Mouse (Mus musculus) kidney, embryonic 16.5 days (tissue): ENCODE results near the gene Kat6b. TPM values are rescaled to one million over a fixed set of nuclear protein-coding genes. Genes with fewer than 3 reads are reported as not detected.
A peak's percentile ranks its signal among the peaks of the same experiment; 100 is the strongest.

Source experiments
- ATAC-seq: fragments of 200-750 bp; cut with Nextera tagmentation; 2 replicates; pipeline ENCODE4 v1.8.0; 2017; ENCODE audit warnings: moderate TSS enrichment; ENCODE audit not compliant: low FRiP score, low TSS enrichment
- H3K27ac ChIP-seq: fragments of 300-500 bp; sonication (generic); 2 replicates; pipeline ENCODE4 v1.5.1; 2014; ENCODE audit warnings: low read length
- H3K27me3 ChIP-seq: fragments of 300-500 bp; sonication (generic); 2 replicates; pipeline ENCODE4 v1.6.1; 2014; ENCODE audit warnings: low read length, control low read depth, mixed read lengths; ENCODE audit not compliant: insufficient read depth
- H3K36me3 ChIP-seq: fragments of 300-500 bp; sonication (generic); 2 replicates; pipeline ENCODE4 v1.6.1; 2014; ENCODE audit warnings: low read length, control low read depth, mixed read lengths; ENCODE audit not compliant: insufficient read depth
- H3K4me1 ChIP-seq: fragments of 300-500 bp; sonication (generic); 2 replicates; pipeline ENCODE4 v1.6.1; 2014; ENCODE audit warnings: low read length, control low read depth, mixed read lengths; ENCODE audit not compliant: insufficient read depth
- H3K4me2 ChIP-seq: fragments of 300-500 bp; sonication (generic); replicated peaks from 2 replicates; pipeline ENCODE4 v1.6.1; 2014; ENCODE audit warnings: low read depth, low read length
- H3K4me3 ChIP-seq: fragments of 300-500 bp; sonication (generic); 2 replicates; pipeline ENCODE4 v1.5.1; 2014; ENCODE audit warnings: mild to moderate bottlenecking, low read length
- H3K9ac ChIP-seq: fragments of 300-500 bp; sonication (generic); replicated peaks from 2 replicates; pipeline ENCODE4 v1.6.1; 2014; ENCODE audit warnings: low read length
- H3K9me3 ChIP-seq: fragments of 300-500 bp; sonication (generic); 2 replicates; pipeline ENCODE4 v1.6.1; 2016; ENCODE audit warnings: low read length, control low read depth
- WGBS: fragments of 180-500 bp; shearing (Covaris S2); extraction: QIAGEN DNeasy Blood & Tissue Kit; methylation state at CpG from one replicate; pipeline ENCODE4 v1.1.7; 2014; 5-methylcytosine and 5-hydroxymethylcytosine counted together
- polyA plus RNA-seq: library from polyadenylated mRNA; unstranded; fragments of >200 nt; fragmentation: Nextera tagmentation; extraction: Ambion mirVana; gene quantifications from 2 replicates; pipeline ENCODE4 v1.2.1, GENCODE M21; 2015

Gene Kat6b
- polyA plus RNA-seq: 12.0 and 15.7 TPM in 2 replicates

DNA sequence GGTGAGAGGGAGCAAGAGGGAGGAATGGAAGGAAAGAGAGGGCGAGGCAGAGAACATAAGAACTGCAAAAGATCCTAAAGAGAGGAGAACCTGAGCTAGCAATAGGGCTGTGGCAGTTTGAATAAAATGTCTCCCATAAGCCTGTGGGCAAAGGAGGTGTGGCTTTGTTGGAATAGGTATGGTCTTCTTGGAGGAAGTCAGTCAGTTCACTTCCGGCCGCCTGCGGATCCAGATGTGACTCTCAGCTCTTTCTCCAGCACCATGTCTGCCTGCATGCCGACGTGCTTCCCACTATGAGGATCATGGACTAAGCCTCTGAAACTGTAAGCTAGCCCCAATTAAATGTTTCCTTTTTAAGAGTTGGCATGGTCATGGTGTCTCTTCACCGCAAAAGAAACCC lies at the start of gene Kat6b:
Gene Kat6b, plus strand, starts transcription at position 204 of the 400 bp plus-strand sequence.
- Histone ChIP-seq H3K4me2 (no peak within 1 kb of the TSS), H3K9ac (no peak within 1 kb of the TSS), H3K36me3 (no peaks in the 10 kb centered on the region), H3K4me3 (no peak within 1 kb of the TSS), H3K27me3 (no peaks in the 10 kb centered on the region), H3K4me1 (no peaks in the 10 kb centered on the region), H3K9me3 (no peaks in the 10 kb centered on the region), H3K27ac (no peak within 1 kb of the TSS)
- no peak for ATAC-seq
- WGBS: 90% methylated on average over 7 of the region's 7 CpGs

- Histone ChIP-seq H3K4me1 (0 out of 2 replicates have a peak, but pooled peaks cover 4% of the 10 kb centered on the region), H3K27ac (no peak overlapping the region), H3K4me3 (no peak overlapping the region), H3K27me3 (no peaks in the 10 kb centered on the region), H3K4me2 (no peak overlapping the region), H3K9ac (no peak overlapping the region), H3K9me3 (no peaks in the 10 kb centered on the region), H3K36me3 (no peaks in the 10 kb centered on the region)
- 69% methylated on average over 4 of the region's 4 CpGs for WGBS
- no peak for ATAC-seq
Measured at GRCm38 (mm10) chr14:21433415-21433814, 47.8 kb upstream of the Kat6b start.

GRCm38 (mm10) chr14:21433995-21434394 lies 47.2 kb upstream of the Kat6b start:
- H3K9me3 ChIP-seq: no peaks in the 10 kb centered on the region
- H3K27ac ChIP-seq: no peak overlapping the region
- no peak overlapping the region for H3K9ac ChIP-seq
- H3K4me3 ChIP-seq: no peak overlapping the region
- no peaks in the 10 kb centered on the region for H3K27me3 ChIP-seq
- no peaks in the 10 kb centered on the region for H3K36me3 ChIP-seq
- H3K4me2 ChIP-seq: no peak overlapping the region
- no peak for ATAC-seq
- WGBS: 82% methylated on average over 5 of the region's 5 CpGs
- 0 out of 2 replicates have a peak, but pooled peaks cover 4% of the 10 kb centered on the region for H3K4me1 ChIP-seq

DNA sequence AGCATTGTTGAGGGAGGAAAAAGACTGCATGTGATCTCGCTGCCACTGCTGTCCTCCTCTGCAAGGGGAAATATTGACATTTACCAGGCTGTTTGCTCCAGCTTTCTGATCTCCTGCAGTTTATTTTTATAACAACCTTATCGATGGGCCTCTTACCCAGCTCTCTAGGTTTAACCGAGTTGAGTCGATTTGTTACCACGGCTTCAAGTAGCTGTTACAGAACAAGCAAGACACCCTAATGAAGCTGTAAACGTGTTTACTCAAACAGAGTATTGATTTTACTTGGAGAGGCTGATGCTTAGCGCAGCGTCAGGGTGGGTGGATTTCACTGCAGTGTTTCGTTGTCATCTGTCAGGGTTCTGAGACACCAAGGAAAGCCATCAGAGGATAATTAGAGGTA lies 46.5 kb upstream of the Kat6b start:
- WGBS: 38% methylated on average over 9 of the region's 9 CpGs
- Histone ChIP-seq H3K4me1 (peaks cover 8% of the 10 kb centered on the region; the same call in 1 of the 2 replicates), H3K36me3 (no peaks in the 10 kb centered on the region), H3K27ac (no peak overlapping the region), H3K27me3 (no peaks in the 10 kb centered on the region), H3K9me3 (no peaks in the 10 kb centered on the region), H3K9ac (no peak overlapping the region), H3K4me3 (no peak overlapping the region), H3K4me2 (no peak overlapping the region)
- ATAC-seq: no peak

DNA sequence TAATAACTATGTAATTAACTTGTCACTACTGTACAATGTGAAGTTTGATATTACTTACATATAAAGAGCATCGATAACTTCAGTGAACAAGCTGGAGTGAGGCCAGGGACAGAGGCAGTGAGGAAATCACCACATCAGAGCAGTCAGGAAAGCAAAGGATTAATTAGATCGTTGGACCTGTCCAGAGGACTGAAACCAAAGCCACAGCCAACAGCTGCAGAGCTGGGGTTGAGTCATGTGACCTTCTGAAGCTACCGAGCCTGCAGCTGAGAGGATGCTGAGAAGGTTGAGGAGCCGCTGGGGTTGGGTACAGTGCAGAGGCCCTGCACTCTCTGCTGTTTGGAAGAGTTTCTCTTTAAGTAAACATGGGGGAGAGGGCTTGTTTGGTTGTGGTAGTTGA lies 41.4 kb upstream of the Kat6b start:
- Histone ChIP-seq H3K36me3 (no peaks in the 10 kb centered on the region), H3K4me1 (peaks cover 15% of the 10 kb centered on the region), H3K4me3 (no peak overlapping the region), H3K9me3 (no peaks in the 10 kb centered on the region), H3K27ac (no peak overlapping the region), H3K27me3 (no peaks in the 10 kb centered on the region), H3K9ac (no peak overlapping the region), H3K4me2 (no peak overlapping the region)
- WGBS: 15% methylated on average over 4 of the region's 4 CpGs
- ATAC-seq: peak; percentile 76; the same call in 1 of the 2 replicates

DNA sequence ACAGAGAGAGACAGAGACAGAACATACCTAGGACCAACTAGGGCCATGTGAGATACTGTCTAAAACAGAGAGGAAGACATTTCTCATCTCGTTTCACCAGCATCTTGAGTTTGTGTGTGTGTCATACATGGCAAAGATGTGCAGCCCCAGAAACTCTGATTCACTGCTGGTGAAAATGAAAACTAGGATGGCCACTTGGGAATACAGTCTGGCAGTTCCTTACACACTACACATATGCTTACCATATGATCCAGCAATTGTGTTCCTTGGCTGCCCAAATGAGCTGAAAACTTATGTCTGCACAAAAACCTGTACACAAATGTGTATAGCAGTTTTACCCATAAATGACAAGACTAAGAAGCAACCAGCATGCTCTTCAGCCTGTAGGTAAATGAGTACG lies 40.7 kb upstream of the Kat6b start:
- WGBS: 91% methylated on average over 2 of the region's 2 CpGs
- ATAC-seq: no peak
- no peaks in the 10 kb centered on the region for H3K36me3 ChIP-seq
- no peaks in the 10 kb centered on the region for H3K27me3 ChIP-seq
- no peak overlapping the region for H3K27ac ChIP-seq
- no peak overlapping the region for H3K9ac ChIP-seq
- no peak overlapping the region for H3K4me3 ChIP-seq
- H3K4me1 ChIP-seq: peaks cover 14% of the 10 kb centered on the region
- H3K9me3 ChIP-seq: no peaks in the 10 kb centered on the region
- H3K4me2 ChIP-seq: no peak overlapping the region

DNA sequence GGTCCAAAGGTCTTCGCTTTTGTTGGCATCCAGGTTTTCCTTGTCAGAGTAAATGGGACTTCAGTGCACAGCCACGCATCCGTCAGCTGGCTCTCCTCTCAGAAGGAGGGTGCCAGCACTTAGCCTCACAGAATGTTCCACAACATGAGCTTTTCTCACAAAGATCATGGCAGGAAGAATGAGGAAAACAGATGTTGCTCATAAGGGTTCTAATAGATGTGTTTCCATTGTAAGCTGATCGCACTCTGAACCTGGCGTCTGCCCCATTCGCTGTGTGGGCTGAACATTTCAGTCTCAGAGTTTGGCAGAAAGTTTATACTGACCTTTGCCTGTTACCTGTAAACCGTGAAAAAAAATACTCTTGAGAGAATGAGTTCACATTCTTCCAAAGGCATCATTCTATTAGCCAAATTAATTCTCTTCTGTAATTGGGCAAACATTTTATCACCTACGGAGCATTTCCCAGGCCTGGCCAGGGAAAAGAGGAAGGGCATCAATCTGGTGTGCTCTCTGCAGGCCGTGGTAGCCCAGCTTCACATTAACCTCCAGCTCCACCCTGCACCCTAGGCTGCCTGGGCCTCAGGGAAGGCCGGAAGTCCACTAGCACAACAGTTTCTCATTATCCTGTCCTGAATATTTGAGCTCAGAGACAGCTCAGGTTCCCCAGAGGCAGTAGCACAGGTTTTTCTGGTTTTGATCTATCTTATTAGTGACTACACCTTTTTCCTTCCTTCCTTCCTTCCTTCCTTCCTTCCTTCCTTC lies 39.3 kb upstream of the Kat6b start:
- no peak overlapping the region for H3K9ac ChIP-seq
- no peak overlapping the region for H3K4me3 ChIP-seq
- H3K9me3 ChIP-seq: no peaks in the 10 kb centered on the region
- no peak overlapping the region for H3K4me2 ChIP-seq
- 42% methylated on average over 10 of the region's 10 CpGs for WGBS
- H3K4me1 ChIP-seq: peaks cover 14% of the 10 kb centered on the region
- H3K27ac ChIP-seq: peak overlapping the region; percentile 43
- no peaks in the 10 kb centered on the region for H3K36me3 ChIP-seq
- ATAC-seq: peak; percentile 75
- H3K27me3 ChIP-seq: no peaks in the 10 kb centered on the region

- H3K9me3 ChIP-seq: no peaks in the 10 kb centered on the region
- ATAC-seq: no peak
- H3K27me3 ChIP-seq: no peaks in the 10 kb centered on the region
- no peak overlapping the region for H3K27ac ChIP-seq
- no peak overlapping the region for H3K4me2 ChIP-seq
- no peaks in the 10 kb centered on the region for H3K36me3 ChIP-seq
- H3K4me1 ChIP-seq: no peaks in the 10 kb centered on the region
- no peak overlapping the region for H3K4me3 ChIP-seq
- WGBS: 68% methylated on average over 4 of the region's 4 CpGs
- no peak overlapping the region for H3K9ac ChIP-seq
Measured at GRCm38 (mm10) chr14:21452581-21452980, 28.7 kb upstream of the Kat6b start.

- 87% methylated on average over 2 of the region's 2 CpGs for WGBS
Measured at GRCm38 (mm10) chr14:21453896-21454295, 27.3 kb upstream of the Kat6b start.

GRCm38 (mm10) chr14:21455654-21456350 lies 25.4 kb upstream of the Kat6b start:
- no peak overlapping the region for H3K4me2 ChIP-seq
- H3K9ac ChIP-seq: no peak overlapping the region
- no peaks in the 10 kb centered on the region for H3K36me3 ChIP-seq
- no peaks in the 10 kb centered on the region for H3K4me1 ChIP-seq
- 90% methylated on average over 7 of the region's 7 CpGs for WGBS
- no peak overlapping the region for H3K27ac ChIP-seq
- no peaks in the 10 kb centered on the region for H3K27me3 ChIP-seq
- no peaks in the 10 kb centered on the region for H3K9me3 ChIP-seq
- H3K4me3 ChIP-seq: no peak overlapping the region
- no peak for ATAC-seq

More at GRCm38 (mm10) chr14:21453896-21454295, 27.3 kb upstream of the Kat6b start:
- Histone ChIP-seq H3K4me2 (no peak overlapping the region), H3K9me3 (no peaks in the 10 kb centered on the region), H3K27me3 (no peaks in the 10 kb centered on the region), H3K9ac (no peak overlapping the region), H3K27ac (no peak overlapping the region), H3K4me3 (no peak overlapping the region), H3K36me3 (no peaks in the 10 kb centered on the region), H3K4me1 (no peaks in the 10 kb centered on the region)
- no peak for ATAC-seq
